Mouse (Mus musculus) ES-CJ7 (cell line): Measurements from ENCODE around the gene Zcchc10.
"Not testable (repeated sequence)": the region's sequence is repeated elsewhere in the genome, so short reads cannot be mapped to it uniquely, and the experiment has no call there.

Source experiments
- DNase-seq: peaks from one replicate; pipeline ENCODE4 v3.0.0; 2011; ENCODE audit warnings: low read depth, low spot score

Gene Zcchc10

DNA sequence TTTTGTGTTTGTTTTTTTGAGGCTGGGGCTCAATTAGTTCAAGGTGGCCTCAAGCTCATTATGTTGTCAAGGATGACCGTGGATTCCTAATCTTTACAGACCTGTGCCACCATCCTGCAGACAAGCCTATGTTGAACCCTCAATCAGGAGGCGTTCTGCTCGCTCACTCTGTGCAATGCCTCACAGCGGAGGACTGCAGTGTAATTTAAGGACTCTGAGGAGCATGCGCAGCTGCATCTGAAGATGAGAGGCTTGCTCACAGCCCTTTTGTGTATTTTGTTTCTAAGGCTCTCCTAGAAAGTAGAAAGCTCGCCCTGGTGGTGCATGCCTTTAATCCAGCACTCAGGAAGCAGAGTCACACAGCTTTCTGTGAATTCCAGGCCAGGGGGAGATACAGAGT lies 7.5 kb upstream of the Zcchc10 start:
- DNase-seq, result peak; percentile 60

DNA sequence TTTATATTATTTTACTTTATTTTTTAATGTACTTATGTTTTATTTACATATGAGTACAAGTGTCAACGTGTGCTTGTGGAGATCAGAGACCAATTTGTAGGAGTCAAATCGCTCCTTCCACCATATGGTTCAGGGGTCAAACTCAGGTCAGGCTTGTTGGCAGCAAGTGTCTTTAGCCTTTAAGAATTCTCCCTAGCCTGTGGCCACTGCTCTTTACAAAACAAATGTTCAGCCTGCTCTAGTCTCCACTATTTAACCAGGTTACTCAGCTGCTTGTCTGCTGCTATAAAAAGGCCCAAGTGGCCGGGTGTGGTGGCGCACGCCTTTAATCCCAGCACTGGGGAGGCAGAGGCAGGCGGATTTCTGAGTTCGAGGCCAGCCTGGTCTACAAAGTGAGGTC lies 6.4 kb upstream of the Zcchc10 start:
- DNase-seq, result peak; percentile 86

DNA sequence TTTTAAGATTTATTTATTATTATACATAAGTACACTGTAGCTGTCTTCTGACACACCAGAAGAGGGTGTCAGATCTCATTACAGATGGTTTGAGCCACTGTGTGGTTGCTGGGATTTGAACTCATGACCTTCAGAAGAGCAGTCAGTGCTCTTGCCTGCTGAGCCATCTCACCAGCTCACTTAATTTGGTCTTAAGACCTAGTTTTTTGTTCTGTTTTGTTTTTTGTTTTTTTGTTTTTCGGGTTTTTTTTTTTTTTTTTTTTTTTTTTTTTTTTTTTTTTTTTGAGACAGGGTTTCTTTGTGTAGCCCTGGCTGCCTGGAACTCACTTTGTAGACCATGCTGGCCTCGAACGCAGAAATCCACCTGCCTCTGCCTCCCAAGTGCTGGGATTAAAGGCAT lies 5.9 kb upstream of the Zcchc10 start:
- DNase-seq, result not testable (repeated sequence)

DNA sequence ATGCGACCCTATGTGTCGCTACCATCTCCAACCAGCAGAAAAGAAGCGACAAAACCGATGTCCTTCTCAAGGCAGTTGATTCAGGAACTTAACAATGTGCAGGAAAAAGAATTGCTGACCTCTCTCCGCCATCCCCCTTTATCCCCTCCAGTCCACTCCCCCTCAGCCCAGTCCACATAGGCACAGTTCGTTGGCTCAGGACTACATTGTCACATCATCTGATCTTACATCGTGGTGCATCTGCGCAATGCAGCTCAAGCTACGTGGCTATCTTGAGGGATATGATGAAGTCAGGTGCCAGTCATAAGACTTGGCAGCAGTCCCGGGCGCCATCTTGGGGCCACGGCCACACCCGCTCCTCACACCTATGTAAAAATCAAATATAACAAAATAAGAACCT lies 4.6 kb upstream of the Zcchc10 start:
- not testable (repeated sequence) for DNase-seq

DNA sequence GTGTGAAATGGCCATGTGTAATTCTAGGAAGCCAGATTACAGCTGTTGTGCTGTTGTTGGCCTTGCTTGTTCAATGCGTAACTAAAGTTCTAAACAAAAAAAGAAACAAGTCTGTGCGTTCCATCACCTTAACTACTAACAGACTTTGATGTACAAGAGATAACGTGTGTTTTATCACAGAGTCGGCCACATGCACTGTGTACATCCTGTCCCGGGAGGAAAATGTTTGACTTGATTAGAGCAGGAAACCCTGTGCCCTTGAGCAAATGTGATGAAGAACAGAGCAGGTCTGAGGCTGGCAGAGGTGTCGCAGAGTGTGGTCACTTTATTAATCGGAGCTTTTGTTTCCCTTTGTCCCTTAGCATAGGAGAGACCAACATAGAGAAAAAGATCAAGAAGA lies 5.8 kb downstream of the Zcchc10 start:
- no peak for DNase-seq

DNA sequence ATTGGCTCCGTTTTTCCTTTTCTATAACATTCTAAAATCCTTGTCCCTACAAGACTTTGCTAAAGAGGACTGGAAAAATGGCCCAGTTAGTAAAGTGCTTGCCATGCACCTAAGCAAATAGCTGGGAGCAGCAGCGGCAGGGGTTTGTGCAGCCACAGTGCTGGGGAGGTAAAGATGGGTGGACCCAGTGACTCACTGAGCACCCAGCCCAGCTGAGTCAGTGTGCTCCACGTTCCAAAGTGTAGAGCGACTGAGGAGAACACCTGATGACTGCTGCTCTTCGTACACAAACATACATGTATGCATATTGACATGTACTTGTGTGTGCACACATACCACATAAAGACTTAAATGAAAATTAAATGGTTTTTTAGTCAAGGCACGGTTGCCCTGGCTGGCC lies 6.6 kb downstream of the Zcchc10 start:
- no peak for DNase-seq

DNA sequence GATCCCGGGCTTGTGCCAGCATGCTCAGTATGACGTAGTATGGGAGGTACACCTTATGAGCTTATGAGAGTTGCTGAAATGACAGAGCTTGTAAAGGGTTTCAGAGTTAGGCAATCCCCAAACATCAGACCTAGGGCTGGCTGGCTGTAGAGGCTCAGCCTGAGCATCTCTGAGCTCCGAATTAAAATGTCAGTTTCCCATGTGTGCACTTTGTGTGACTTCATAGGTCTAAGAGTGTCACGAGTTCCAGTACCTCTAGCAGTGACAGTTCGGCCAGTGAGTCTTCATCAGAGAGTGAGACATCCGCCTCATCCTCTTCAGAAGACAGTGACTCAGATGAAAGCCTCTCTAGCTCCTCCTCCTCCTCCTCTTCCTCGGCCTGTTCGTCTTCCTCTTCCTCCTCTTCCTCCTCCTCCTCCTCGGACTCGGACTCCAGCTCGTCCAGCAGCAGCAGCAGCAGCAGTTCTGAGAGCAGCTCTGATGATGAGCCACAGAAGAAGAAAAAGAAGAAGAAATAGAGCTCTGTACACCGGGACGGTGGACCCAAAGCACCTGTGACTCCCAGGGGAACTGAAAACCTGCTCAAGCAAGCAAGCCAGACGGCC lies 7.7 kb downstream of the Zcchc10 start:
- no peak for DNase-seq

DNA sequence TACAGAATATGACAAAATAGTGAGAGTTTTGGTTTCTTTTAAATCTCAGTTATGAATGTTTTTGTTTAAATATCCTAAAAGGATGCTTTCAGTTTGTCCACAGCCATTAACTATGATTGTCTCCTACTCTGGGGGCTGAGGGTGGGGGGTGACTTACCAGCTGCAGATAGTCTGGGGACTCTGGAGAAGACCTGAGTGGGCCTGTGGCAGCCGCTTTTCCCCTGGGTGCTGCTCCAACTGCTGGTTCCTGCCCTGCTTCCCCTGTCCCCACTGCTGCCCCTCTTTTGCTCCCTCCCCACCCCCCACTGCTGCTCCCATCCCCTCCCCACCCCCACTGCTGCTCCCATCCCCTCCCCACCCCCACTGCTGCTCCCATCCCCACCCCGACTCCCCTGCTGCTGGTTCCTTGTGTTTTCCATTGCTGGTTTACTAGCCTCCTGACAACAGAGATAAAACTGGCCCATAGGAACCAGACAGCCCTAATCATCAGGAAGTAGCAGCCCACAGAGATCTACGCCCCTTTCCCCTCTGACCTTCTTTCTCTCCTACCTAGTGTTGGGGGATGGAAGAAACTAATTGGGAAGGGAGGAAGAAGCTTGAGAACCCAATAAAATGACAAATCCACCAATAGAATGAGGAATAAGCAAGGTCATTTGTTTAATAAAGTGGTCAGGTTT lies 11.2 kb downstream of the Zcchc10 start:
- peak; percentile 98 for DNase-seq

DNA sequence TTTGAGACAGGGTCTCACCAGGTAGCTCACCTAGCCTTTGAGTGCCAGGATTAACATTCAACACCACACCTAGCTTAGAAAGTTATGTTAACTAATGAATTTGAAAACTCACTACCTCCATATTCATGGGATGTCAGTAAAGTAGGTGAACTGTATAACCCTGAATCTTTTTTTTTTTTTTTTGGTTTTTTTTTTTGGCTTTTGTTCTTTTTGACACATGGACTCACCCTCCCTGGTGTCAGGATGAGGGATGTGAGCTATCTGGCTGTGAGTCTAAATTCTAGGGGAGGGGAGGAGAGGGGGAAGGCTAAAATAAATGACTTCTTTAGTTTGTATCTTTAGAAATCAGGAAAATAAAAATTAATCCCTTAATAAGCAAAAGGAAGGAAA lies 11.7 kb downstream of the Zcchc10 start:
- no peak for DNase-seq

DNA sequence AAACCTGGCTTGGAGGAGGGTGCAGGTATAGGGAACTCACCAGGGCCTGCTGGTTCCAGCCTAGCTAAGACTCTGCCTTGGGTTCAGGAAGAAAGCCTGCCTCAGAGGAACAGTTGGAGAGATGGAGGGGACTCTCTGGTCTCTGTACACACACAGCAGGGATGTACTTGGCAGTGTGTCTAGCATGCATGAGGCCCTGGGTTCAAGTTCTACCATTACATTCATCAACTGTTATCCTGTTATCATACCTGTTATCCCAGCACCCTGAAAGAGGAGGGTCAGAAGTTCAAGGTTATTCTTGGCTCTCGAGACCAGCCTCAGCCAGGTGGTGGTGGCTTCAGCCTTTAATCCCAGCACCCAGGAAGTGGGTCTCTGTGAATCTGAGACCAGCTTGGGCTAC lies 12.4 kb downstream of the Zcchc10 start:
- DNase-seq, result peak; percentile 55

DNA sequence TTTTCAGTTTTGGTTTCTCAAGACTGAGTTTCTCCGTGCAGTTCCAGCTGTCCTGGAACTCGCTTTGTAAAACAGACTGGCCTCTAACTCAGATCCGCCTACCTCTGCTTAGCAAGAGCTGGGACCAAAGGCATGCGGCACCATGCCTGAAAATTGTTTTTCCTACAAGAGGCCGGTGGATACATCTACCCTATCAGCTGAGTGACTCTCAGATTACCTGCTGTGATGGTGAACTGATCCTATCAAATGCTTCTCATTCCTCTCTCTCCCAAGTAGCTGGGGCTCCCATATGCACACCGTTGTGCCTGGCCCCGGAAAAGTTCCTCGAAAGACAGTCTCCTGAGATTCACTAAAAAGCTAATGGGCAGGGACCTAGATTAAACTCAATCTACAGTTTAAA lies 13.2 kb downstream of the Zcchc10 start:
- peak; percentile 66 for DNase-seq

DNA sequence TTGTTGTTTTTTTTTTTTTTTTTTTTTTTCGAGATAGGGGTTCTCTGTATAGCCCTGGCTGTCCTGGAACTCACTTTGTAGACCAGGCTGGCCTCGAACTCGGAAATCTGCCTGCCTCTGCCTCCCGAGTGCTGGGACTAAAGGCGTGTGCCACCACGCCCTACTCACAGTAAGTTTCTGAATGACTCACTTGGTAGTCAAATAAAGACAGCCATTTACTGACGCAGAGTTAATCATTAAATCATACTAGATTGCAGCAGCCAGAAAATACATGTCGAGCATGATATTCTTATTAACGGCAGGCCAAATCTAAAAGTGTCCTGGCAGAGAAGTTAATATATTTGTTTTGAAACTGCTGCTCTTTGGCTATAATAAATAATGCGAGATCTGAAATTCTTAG lies 16.5 kb downstream of the Zcchc10 start:
- not testable (repeated sequence) for DNase-seq

DNA sequence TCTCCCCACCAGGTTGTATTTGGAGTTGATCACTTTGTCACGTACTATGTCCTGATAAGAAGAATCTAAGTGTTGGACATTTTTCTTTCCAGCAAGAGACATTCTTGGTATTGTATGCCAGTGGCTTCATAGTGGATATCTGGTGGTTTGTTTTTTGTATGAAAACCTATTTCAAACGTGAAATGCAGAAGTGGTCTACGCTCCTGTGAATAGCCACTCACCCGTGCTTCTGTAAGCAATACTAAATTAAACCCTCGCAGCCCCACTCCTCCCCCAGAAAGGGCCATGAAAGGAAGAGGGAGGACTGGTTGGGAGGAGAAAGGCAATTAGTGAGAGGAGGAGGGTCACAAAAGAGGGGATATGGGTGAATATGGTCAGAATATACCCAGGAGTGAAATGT lies 18.2 kb downstream of the Zcchc10 start:
- no peak for DNase-seq

DNA sequence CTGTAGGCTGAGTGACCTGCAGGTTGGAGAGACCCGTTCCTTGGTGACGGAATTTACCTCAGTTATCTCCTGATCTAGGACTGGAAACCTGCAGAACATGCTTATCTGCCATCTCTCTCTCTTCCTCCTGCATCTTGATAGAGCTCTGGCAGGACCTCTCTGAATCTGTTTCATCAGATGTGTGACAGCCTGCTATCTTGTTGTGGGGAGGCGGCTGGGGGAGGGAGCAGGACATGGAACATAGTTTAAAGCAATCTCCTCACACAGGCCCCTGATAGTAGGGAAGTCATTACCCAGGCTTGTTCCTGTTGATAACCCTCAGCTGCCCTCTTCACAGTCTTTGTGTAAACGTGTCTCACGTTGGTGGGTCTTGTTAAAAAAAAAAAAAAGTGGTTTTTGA lies 20.8 kb downstream of the Zcchc10 start:
- no peak for DNase-seq

DNA sequence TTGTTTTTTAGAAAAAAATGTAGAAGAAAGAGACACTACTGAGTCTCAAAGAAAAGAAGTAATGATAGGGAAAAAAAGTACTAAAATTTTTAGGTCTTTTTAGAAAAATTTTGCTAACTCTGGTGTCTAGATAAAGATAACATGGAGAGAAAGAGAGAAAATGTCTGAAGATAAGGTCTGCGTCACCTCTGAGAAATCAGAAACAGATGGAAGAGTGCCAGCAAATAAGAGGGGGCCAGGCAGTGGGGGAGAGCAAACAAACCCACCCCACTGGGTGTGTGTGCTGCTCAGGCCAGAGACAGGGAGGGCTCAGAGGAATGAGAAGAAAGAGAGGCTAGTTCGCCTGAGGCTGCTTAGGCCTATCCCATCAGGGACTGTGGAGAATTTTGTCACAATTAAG lies 21.3 kb downstream of the Zcchc10 start:
- no peak for DNase-seq

DNA sequence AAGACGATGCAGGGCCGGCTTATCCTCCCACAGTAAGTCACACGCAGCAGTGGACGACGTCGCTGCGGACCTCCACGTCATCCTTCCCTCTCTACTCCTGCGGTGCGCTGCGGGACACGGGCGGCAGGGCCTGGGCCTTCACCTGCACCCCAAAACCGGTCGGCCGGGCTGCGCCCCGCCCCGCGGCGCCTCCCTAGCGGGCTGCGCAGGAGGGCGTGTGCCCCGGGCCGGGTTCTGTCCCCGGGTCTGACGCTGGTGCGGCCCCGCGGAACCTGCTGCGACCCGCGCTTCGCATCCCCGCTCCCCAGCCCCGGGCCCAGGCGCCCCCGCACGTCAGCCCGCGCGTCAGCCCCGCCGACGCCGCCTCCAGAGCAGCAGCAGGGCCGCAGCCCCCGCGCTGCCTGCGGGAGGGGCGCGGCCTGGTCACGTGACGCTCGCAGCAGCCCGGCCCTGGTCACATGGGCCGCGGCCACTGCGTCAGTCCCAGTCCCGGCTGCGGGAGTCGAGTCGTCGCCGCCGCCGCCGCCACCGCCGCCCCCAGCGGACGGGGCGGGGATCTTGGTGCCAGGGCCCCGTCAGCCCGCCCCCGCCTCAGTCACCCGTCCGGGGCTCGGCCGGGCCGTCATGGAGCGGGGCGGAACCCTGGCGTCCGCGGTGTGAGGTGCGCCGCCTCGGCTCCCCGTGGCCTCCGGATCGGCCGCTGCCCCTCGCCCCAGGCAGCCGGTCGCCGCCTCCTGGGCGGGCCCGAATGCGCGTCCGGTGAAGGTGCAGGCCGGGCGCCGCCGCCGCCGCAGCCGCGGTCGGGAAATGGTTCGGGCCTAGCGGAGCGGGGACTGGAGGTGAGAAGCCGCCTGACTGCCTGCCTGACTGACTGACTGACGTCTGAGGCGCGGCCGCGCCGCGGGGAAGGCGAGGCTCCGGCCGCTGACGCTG lies 26.1 kb downstream of the Zcchc10 start, which contains the start of gene Aff4:
TSS of gene Aff4 (plus strand) at position 543 of the 933 bp plus-strand sequence.
- DNase-seq, result peak; percentile 81

DNA sequence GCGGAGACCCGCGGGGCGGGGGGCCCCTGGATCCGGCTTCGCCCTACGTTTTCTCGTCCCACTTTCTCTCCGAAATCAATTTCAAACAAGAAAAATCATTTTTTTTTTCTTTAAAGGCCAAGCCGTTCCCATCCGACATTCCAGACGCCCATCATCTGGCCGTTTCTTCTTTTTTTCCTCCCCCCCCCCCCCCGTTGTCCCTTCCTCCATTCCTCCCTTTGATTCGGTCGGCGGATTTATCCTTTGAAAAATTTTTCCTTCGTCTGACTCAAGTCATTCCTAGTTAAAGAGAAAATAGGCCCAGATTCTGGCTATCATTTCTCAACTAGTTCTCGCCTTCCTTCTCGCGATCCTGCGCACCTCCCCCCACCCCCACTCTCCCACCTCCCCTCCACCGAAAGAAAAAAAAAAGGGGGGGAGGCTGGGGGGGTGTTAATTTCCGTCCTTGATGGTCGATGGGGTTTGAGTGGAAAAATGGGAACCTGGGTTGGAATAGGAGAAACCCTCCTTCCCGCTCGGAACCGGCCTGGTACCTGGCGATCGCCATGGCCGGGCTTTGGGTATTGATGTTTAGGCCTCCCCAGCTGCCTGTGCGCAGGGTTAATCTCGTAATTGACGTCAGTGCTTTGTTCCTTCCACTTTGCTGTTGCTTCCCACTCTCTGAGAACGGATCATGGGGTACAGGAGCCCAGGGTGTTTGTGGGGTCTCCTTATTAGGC lies 26.9 kb downstream of the Zcchc10 start:
- peak; percentile 55 for DNase-seq

DNA sequence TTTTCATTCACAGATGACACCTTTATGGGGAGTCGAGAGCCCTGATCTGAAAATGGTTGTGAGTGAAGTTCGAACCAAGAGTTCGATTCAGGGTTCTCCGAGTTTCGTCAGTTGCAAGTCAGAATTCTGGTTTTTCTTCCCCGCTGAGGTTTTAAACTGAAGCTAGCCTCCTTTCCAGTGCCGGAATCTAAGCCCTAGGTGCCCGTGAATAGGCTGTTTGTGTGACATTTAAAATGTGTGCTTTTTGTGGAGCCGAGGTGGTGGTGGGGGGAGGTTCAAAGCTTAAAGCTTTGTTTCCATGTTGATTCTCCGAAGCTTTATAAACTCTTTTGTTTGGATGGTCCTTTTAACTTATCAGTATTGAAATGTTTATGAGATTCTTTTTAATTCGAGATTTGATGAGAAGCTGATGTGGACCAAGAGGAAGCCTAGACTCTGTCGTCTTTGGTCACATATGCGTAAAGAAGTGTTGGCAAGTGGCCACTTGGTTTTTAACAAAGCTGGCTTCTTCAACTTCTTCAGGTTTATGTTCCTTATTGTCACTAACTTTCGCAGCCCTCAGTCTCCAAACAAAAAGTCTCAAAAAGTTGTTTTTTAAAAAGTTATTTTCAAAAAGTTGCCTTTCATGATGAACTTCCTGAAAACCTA lies 27.6 kb downstream of the Zcchc10 start:
- DNase-seq, result no peak

DNA sequence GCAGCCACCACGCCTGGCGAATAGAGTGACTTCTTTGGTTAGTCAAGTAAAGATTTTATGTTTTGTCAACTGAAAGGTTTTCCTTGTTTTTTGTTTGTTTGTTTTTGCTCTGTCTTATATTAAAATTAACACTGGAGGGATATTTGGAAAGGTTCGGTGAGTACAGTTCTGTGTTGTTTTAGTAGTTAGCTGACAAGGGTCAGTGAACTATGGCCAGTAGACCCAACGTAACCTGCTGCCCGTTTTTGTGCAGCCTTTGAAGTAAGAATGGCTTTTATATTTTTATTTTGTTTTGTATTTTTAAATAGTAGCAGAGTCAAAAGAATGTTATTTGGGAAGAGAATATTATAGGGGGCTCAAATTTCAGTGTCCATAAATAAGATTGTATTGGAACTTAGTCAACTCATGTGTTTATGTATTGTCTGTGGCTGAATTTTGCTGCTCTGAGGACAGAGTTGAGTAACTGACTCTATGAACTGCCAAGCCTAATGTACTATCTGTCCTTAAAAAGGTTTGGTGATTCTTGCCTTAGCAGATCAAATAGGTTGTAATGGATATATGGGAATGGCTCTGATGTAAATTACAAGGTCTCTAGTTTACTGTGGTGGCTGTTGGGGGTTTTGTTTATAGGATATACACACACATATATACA lies 34.2 kb downstream of the Zcchc10 start:
- DNase-seq, result no peak

DNA sequence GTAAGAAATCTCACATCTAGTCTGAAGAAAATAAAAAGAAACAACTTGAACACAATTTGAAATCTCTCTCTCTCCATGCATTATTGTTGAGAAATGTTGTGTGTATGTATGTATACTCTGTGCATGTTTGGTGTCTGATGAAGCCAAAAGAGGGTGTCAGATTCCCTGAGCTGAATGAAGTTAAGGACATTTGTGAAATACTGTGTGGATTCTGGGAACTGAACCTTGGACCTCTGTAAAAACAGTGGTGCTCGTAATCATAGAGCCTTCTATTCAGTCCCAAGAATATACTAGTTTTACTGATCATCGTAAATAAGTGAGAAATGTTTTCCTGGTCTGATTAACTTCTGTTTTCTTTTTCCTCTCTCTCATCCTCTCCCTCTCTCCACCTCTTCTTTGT lies 42.6 kb downstream of the Zcchc10 start:
- no peak for DNase-seq

DNA sequence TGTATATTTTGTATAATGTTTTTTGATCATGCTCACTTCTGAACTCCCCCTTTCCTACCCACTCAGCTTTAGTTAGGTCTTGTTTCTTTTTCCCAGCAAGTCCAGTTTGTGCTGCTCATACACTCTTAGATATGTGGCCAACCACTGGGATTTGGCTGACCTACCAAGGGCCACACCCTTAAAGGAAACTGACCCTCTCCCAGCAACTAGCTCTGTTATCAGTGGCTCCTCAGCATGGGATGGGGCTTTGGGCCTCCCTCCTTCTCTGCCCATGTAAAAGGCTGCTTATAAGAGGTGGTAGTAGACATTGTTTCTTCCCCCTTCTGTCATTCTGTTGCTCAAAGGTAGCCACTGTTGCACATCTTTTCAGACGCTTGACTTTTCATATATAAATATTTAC lies 54.4 kb downstream of the Zcchc10 start:
- DNase-seq, result no peak
